Mouse (Mus musculus): ENCODE results near the gene Apol9b.
"Not testable (repeated sequence)": the region's sequence is repeated elsewhere in the genome, so short reads cannot be mapped to it uniquely, and the experiment has no call there.

GRCm38 (mm10) chr15:77694687-77695295, 34.0 kb upstream of the Apol9b start:
- TF ChIP-seq ZC3H11A (IDR thresholded peaks at IDR 0.05; ENCODE audit: borderline replicate concordance, low read depth, low read length): 0 out of 2 replicates have a peak, but pooled peaks have one; percentile 7
- TF ChIP-seq HCFC1 (IDR thresholded peaks at IDR 0.05; ENCODE audit: borderline replicate concordance, insufficient read depth, low read length); CHD2 (IDR thresholded peaks at IDR 0.05; ENCODE audit: low read depth, low read length); ZNF384 (IDR thresholded peaks at IDR 0.05; ENCODE audit: low read depth, low read length): not testable (repeated sequence)
